Mouse (Mus musculus) C2C12 (cell line): ENCODE data around the gene Ola1.

Experiments
- CTCF ChIP-seq: IDR thresholded peaks from one replicate; pipeline ENCODE4 v1.5.1; 2011; ENCODE audit not compliant: control insufficient read depth, insufficient read depth, insufficient read length
- FOSL1 ChIP-seq: IDR thresholded peaks from one replicate; pipeline ENCODE4 v1.8.0; 2011; ENCODE audit warnings: mild to moderate bottlenecking, low read length; ENCODE audit not compliant: poor library complexity, insufficient read depth, severe bottlenecking
- MYOD1 ChIP-seq: IDR thresholded peaks from one replicate; pipeline ENCODE4 v1.6.1; 2011; ENCODE audit warnings: low read depth; ENCODE audit not compliant: control insufficient read depth, insufficient read length
- USF1 ChIP-seq: IDR thresholded peaks from one replicate; pipeline ENCODE4 v1.6.1; 2011; ENCODE audit warnings: low read depth, mild to moderate bottlenecking, control low read depth, moderate library complexity

DNA sequence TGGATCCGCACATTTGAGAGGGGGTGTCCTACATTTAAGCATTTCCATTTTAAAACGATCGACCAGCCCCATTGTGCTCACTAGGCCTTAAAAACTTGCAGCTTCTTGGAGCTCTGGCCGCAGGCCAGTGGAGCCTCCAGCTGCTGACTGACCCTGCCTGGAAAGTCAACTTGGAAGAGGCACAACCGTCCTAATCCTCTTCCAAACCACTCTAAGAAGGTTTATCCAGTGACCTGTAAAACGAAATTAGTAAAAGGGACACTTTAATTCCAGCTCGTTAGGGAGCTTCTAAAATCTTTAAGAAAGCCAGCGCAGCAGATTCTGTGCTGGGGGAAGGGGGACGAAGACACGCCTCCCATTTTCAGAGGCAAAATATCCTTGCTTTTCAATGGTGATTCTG lies 172.1 kb downstream of the Ola1 start:
- TF ChIP-seq CTCF = no peak
- no peak for TF ChIP-seq MYOD1
- TF ChIP-seq FOSL1 = no peak
- no peak for TF ChIP-seq USF1
